Mouse (Mus musculus) MEL (cell line): ENCODE results near the gene Syt2. TPM values are rescaled to one million over a fixed set of nuclear protein-coding genes. Genes with fewer than 3 reads are reported as not detected.

ENCODE experiments used
- DNase-seq: peaks from one replicate; pipeline ENCODE4 v3.0.0; 2011; ENCODE audit warnings: low read depth, low spot score
- H3K27ac ChIP-seq: 2 replicates; pipeline ENCODE4 v1.5.1; 2012; ENCODE audit warnings: low read depth, mild to moderate bottlenecking, control low read depth, low read length, moderate library complexity; ENCODE audit not compliant: control insufficient read depth
- H3K27me3 ChIP-seq, 2 experiments: fragments of 150-350 bp in 1 of 2; sonication (generic) in 1 of 2; 2 replicates each; pipeline ENCODE4 v1.6.1; 2012; ENCODE audit warnings: low read length in 2 of 2, mild to moderate bottlenecking in 2 of 2, improper control_type of control experiment in 1 of 2, moderate library complexity in 1 of 2; ENCODE audit not compliant: insufficient read depth in 2 of 2, control insufficient read depth in 1 of 2
- H3K36me3 ChIP-seq, 2 experiments: 2 replicates each; pipeline ENCODE4 v1.6.1; 2012 to 2014; ENCODE audit warnings: low read length in 2 of 2, improper control_type of control experiment in 1 of 2, inconsistent platforms in 1 of 2, mild to moderate bottlenecking in 1 of 2; ENCODE audit not compliant: insufficient read depth in 2 of 2, control insufficient read depth in 1 of 2
- H3K4me1 ChIP-seq, 2 experiments: fragments of 150-350 bp in 1 of 2; sonication (generic) in 1 of 2; 2 replicates each; pipeline ENCODE4 v1.6.1; 2012; ENCODE audit warnings: low read length in 2 of 2, improper control_type of control experiment in 1 of 2, mild to moderate bottlenecking in 1 of 2; ENCODE audit not compliant: insufficient read depth in 2 of 2, control insufficient read depth in 1 of 2
- H3K4me3 ChIP-seq, 2 experiments: fragments of 150-350 bp in 1 of 2; sonication (generic) in 1 of 2; 2 replicates each; pipeline ENCODE4 v1.5.1; 2012; ENCODE audit warnings: low read depth in 2 of 2, low read length in 2 of 2, mild to moderate bottlenecking in 2 of 2, moderate library complexity in 2 of 2, control low read depth in 1 of 2, improper control_type of control experiment in 1 of 2; ENCODE audit not compliant: control insufficient read depth in 1 of 2, insufficient read depth in 1 of 2
- H3K79me2 ChIP-seq: 2 replicates; pipeline ENCODE4 v1.6.1; 2012; ENCODE audit warnings: mild to moderate bottlenecking, low read length, moderate library complexity; ENCODE audit not compliant: control insufficient read depth, poor library complexity, insufficient read depth
- H3K9ac ChIP-seq: 2 replicates; pipeline ENCODE4 v1.6.1; 2012; ENCODE audit warnings: low read depth, mild to moderate bottlenecking, control low read depth, low read length, moderate library complexity; ENCODE audit not compliant: control insufficient read depth, poor library complexity, severe bottlenecking
- H3K9me3 ChIP-seq: fragments of 150-350 bp; sonication (generic); replicated peaks from 2 replicates; pipeline ENCODE4 v1.6.1; 2012; ENCODE audit warnings: mild to moderate bottlenecking, low read length, improper control_type of control experiment, moderate library complexity; ENCODE audit not compliant: insufficient read depth
- CHD1 ChIP-seq: IDR thresholded peaks from 2 replicates; pipeline ENCODE4 v1.6.1; 2012; ENCODE audit warnings: low read depth, mild to moderate bottlenecking, inconsistent platforms, low read length, improper control_type of control experiment
- CHD2 ChIP-seq: IDR thresholded peaks from 2 replicates; pipeline ENCODE4 v1.6.1; 2011; ENCODE audit warnings: low read length, improper control_type of control experiment
- EP300 ChIP-seq, 2 experiments: IDR thresholded peaks; 2 replicates each; pipeline ENCODE4 v1.6.1; 2011; ENCODE audit warnings: improper control_type of control experiment in 2 of 2, low read length in 2 of 2, low read depth in 1 of 2, mild to moderate bottlenecking in 1 of 2
- GABPA ChIP-seq: IDR thresholded peaks from 2 replicates; pipeline ENCODE4 v1.6.1; 2012; ENCODE audit warnings: low read depth, mild to moderate bottlenecking, inconsistent platforms, low read length, improper control_type of control experiment, moderate library complexity
- HCFC1 ChIP-seq: IDR thresholded peaks from 2 replicates; pipeline ENCODE4 v1.6.1; 2012; ENCODE audit warnings: low read depth, mild to moderate bottlenecking, inconsistent platforms, low read length, improper control_type of control experiment, moderate library complexity
- MEF2A ChIP-seq: IDR thresholded peaks from 2 replicates; pipeline ENCODE4 v1.6.1; 2014; ENCODE audit warnings: low read depth, mild to moderate bottlenecking, inconsistent platforms, low read length, improper control_type of control experiment; ENCODE audit not compliant: poor library complexity, insufficient replicate concordance, severe bottlenecking; ENCODE audit errors: extremely low read depth
- MXI1 ChIP-seq: IDR thresholded peaks from 2 replicates; pipeline ENCODE4 v1.6.1; 2011; ENCODE audit warnings: mild to moderate bottlenecking, low read depth, low read length, improper control_type of control experiment
- POLR2AphosphoS2 ChIP-seq: IDR thresholded peaks from 2 replicates; pipeline ENCODE4 v1.6.1; 2011; ENCODE audit warnings: low read length, improper control_type of control experiment
- RCOR1 ChIP-seq: IDR thresholded peaks from 2 replicates; pipeline ENCODE4 v1.6.1; 2012; ENCODE audit warnings: low read depth, mild to moderate bottlenecking, inconsistent platforms, low read length, improper control_type of control experiment
- TBP ChIP-seq: IDR thresholded peaks from 2 replicates; pipeline ENCODE4 v1.8.0; 2011; ENCODE audit warnings: low read depth, low read length, improper control_type of control experiment
- UBTF ChIP-seq: IDR thresholded peaks from 2 replicates; pipeline ENCODE4 v1.6.1; 2012; ENCODE audit warnings: low read depth, mild to moderate bottlenecking, inconsistent platforms, low read length, improper control_type of control experiment, moderate library complexity, borderline replicate concordance; ENCODE audit not compliant: insufficient read depth
- ZMIZ1 ChIP-seq: IDR thresholded peaks from 2 replicates; pipeline ENCODE4 v1.6.1; 2012; ENCODE audit warnings: low read depth, mild to moderate bottlenecking, inconsistent platforms, low read length, improper control_type of control experiment, moderate library complexity
- polyA plus RNA-seq, 2 experiments: library from polyadenylated mRNA; stranded (reverse) in 1 of 2; unstranded in 1 of 2; fragments of >175 nt in 1 of 2; fragments of >200 nt in 1 of 2; gene quantifications; 2 replicates each; pipeline versions ENCODE4 v1.2.1 to v1.2.4; 2012; ENCODE audit warnings: low replicate concordance in 2 of 2, low read depth in 1 of 2; ENCODE audit not compliant: insufficient read length in 2 of 2, insufficient read depth in 1 of 2, missing spikeins in 1 of 2
- total RNA-seq: library from RNA; depleted of rRNA; stranded (reverse); fragments of 300-350 nt; gene quantifications from 2 replicates; pipeline ENCODE4 v1.2.3, GENCODE M21; 2012

Gene Syt2
- total and polyA plus RNA-seq, 3 experiments, result 0.31 TPM; not detected in 2

DNA sequence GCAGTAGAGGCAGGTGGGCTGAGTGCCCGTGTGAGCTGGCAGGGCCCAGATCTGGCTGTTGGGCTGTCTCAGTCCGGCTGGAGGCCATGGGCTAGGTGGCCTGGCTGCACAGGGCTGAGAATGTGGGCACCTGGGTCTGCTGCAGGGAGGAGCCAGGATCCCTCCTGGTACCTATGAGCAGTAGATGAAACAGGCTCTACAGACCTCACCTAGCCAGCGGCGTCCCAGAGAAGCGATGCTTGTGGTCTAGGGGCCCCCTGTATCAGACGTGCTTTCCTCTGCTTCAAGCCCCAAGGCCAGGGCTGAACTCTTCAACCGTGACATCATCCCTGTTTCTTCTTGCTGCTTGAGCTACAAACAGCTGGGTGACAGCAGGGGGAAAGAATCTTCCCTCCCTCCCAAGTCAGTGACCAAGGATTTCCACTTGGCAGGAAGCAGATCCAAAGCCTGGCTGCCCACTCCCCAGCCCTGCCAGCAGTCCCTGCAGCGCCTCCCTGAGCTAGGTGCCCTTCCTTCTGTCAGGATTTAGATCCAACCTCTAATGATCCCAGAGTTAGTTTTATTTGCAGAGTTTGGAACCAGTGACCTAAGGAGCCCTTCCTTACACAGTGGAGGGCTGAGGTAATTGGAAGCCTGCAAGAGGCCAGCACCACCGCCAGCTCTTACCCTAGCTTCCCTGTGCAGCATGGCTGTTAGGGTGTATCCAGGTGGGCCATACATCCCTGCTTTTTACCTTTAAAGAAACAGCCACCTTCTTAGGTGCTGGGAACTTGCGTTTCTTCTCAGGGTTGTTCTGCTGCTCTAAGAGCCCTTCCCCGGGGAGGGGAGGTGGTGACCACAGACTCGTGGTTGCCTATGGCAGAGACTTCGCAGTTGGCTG lies 107.5 kb downstream of the Syt2 start:
- Histone ChIP-seq H3K27ac (no peak overlapping the region), H3K9ac (no peak overlapping the region), H3K4me3 (no peak overlapping the region), H3K4me1 (no peaks in the 10 kb centered on the region), H3K79me2 (no peaks in the 10 kb centered on the region), H3K27me3 (no peaks in the 10 kb centered on the region), H3K36me3 (no peaks in the 10 kb centered on the region), H3K9me3 (no peaks in the 10 kb centered on the region)
- no peak for DNase-seq
- TF ChIP-seq ZMIZ1 (no peak), CHD2 (no peak), MXI1 (no peak)

DNA sequence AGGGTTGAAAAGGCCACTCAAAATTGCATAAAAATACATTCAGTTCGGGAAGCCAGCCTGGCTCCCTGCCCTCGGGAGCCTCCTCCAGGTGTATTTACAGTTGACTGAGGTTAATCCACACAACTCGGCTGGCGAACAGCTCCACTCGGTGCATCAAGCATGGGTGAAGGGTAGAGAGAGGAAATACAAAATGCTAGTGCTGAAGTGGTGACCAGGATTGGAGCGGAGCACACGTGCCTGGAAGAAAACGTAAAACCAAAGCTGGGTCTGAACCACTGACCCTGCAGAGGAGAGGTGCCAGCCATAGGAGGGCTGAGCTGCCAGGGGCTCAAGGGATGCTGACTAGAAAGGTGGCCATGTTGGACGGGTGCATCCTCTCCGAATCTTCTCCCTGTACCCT lies 108.3 kb downstream of the Syt2 start:
- no peak for TF ChIP-seq HCFC1
- Histone ChIP-seq H3K27me3 (no peaks in the 10 kb centered on the region), H3K27ac (no peak overlapping the region), H3K9ac (no peak overlapping the region), H3K4me1 (no peaks in the 10 kb centered on the region), H3K9me3 (no peaks in the 10 kb centered on the region), H3K4me3 (no peak overlapping the region), H3K79me2 (no peaks in the 10 kb centered on the region), H3K36me3 (no peaks in the 10 kb centered on the region)
- no peak for DNase-seq

DNA sequence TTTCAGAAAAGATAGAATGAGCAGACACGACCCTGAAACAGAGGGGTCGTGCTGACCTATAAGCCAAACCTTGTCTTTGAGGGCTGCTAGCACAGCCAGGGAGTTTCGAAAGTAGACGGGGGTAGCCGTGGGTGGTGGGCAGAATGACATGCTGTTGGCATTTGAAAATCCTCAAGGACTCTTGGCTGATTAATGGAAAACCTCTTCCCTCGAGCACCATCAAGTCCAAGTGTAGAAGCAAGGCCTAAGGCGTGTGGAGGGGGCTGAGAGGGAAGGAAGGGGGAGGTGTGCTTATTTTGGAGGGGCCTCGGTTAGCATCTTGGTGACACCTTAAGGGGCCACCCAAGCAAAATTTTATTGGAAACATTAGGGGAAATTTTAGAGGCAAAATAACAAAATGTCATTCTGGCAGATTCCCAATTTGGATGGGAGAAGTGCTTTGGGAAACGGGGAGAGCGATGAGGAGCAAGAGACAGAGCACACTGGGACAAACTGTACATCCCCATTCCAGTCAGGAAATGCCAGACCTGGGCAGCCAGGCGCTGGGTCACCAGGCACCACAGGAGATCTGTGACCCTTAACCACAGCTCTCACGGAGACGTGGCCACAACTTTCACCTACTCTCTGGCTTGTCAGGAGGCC lies 109.2 kb downstream of the Syt2 start:
- Histone ChIP-seq H3K9ac (no peak overlapping the region), H3K27ac (no peak overlapping the region), H3K27me3 (no peaks in the 10 kb centered on the region), H3K79me2 (no peaks in the 10 kb centered on the region), H3K9me3 (no peaks in the 10 kb centered on the region), H3K4me3 (no peak overlapping the region), H3K36me3 (no peaks in the 10 kb centered on the region), H3K4me1 (no peaks in the 10 kb centered on the region)
- no peak for TF ChIP-seq POLR2AphosphoS2
- TF ChIP-seq UBTF, result no peak
- TF ChIP-seq CHD2, result no peak
- no peak for TF ChIP-seq EP300 (IDR thresholded peaks at IDR 0.05; ENCODE audit: low read depth in 1 of 2, low read length in 2 of 2)
- TF ChIP-seq MEF2A, result no peak
- TF ChIP-seq RCOR1, result no peak
- TF ChIP-seq GABPA, result no peak
- TF ChIP-seq MXI1, result no peak
- TF ChIP-seq CHD1, result no peak
- no peak for TF ChIP-seq TBP
- no peak for DNase-seq
